Comparison of ENCODE assay signal across 16 mouse cellular contexts in genomic region chr14:52071599-52072137, GRCm38 (mm10). TPM values are rescaled to one million over a fixed set of nuclear protein-coding genes. Genes with fewer than 3 reads are reported as not detected.
DNase-seq lines count a peak whose midpoint lies in the region; ATAC-seq and TF ChIP-seq lines count a peak whose summit lies in the region.
"Had no signal": no experiment of that assay in that cellular context is flagged by ENCODE, and none has a peak within 500 bp of the region (broad histone marks: within the 10 kb centered on the region; RNA-seq: fewer than 3 reads in every experiment).

No protein-coding gene starts in this region.

- no peak overlapping the region for H3K4me2 ChIP-seq in forebrain, embryonic 12.5 days
- H3K4me2 ChIP-seq in forebrain, embryonic 16.5 days (ENCODE audit: low read length): no peak overlapping the region
- no peak overlapping the region for H3K4me2 ChIP-seq in limb, embryonic 12.5 days
- no peak overlapping the region for H3K4me2 ChIP-seq in forebrain, postnatal 0 days (ENCODE audit: low read depth)
- no peak overlapping the region for H3K4me2 ChIP-seq in myocyte (ENCODE audit: low read depth)

- H3K4me3 ChIP-seq in forebrain, embryonic 12.5 days (replicated peaks): no peak overlapping the region
- no peak overlapping the region for H3K4me3 ChIP-seq in forebrain, embryonic 16.5 days (replicated peaks; ENCODE audit: low read length)
- H3K4me3 ChIP-seq in limb, embryonic 12.5 days (replicated peaks): no peak overlapping the region
- no peak overlapping the region for H3K4me3 ChIP-seq in limb, embryonic 10.5 days
- H3K4me3 ChIP-seq in forebrain, postnatal 0 days (ENCODE audit: low read depth, low read length): no peak overlapping the region
- no peak overlapping the region for H3K4me3 ChIP-seq in myocyte

- ATAC-seq in forebrain, embryonic 12.5 days (ENCODE audit: low FRiP score): peak; percentile 27; the same call in 1 of the 2 replicates
- ATAC-seq in forebrain, embryonic 16.5 days: no peak
- peak; percentile 39 for ATAC-seq in limb, embryonic 12.5 days (ENCODE audit: insufficient number of reproducible peaks, insufficient read depth, low FRiP score, low TSS enrichment, low read depth)
- ATAC-seq in forebrain, postnatal 0 days: peak; percentile 20; the same call in 1 of the 2 replicates

- H3K36me3 ChIP-seq in forebrain, embryonic 12.5 days (replicated peaks): peaks cover 61% of the 10 kb centered on the region
- H3K36me3 ChIP-seq in forebrain, embryonic 16.5 days (ENCODE audit: control insufficient read depth, insufficient read depth): peaks cover 27% of the 10 kb centered on the region
- peaks cover 62% of the 10 kb centered on the region for H3K36me3 ChIP-seq in limb, embryonic 12.5 days
- peaks cover 66% of the 10 kb centered on the region for H3K36me3 ChIP-seq in limb, embryonic 10.5 days
- H3K36me3 ChIP-seq in forebrain, postnatal 0 days (ENCODE audit: insufficient read depth): peaks cover 46% of the 10 kb centered on the region
- H3K36me3 ChIP-seq in myocyte (ENCODE audit: control insufficient read depth, insufficient read depth): peaks cover 43% of the 10 kb centered on the region

- TF ChIP-seq POLR2A in myocyte (IDR thresholded peaks at IDR 0.05; ENCODE audit: insufficient read length, low read depth): no peak

- DNase-seq in limb, embryonic 10.5 days (ENCODE audit: low spot score): no peak
- DNase-seq in forebrain, postnatal 0 days: no peak
- DNase-seq in layer of hippocampus, adult 9-11 months: no peak
- no peak for DNase-seq in cerebellum, adult 9-10 months
- DNase-seq: adrenal gland, adult 2 months; B cell, adult 2 months; heart, postnatal 4 days; lung, postnatal 10 days; right cerebral cortex, postnatal 4 days had no signal

- H3K4me1 ChIP-seq in forebrain, embryonic 12.5 days: no peaks in the 10 kb centered on the region
- no peaks in the 10 kb centered on the region for H3K4me1 ChIP-seq in forebrain, embryonic 16.5 days (replicated peaks; ENCODE audit: control insufficient read depth, insufficient read depth, low read length)
- H3K4me1 ChIP-seq in limb, embryonic 12.5 days (replicated peaks): peaks cover 11% of the 10 kb centered on the region; the same call in 1 of the 2 replicates
- H3K4me1 ChIP-seq in limb, embryonic 10.5 days: no peaks in the 10 kb centered on the region
- H3K4me1 ChIP-seq in forebrain, postnatal 0 days (ENCODE audit: insufficient read depth): no peaks in the 10 kb centered on the region

- H3K27me3 ChIP-seq in forebrain, embryonic 12.5 days: no peaks in the 10 kb centered on the region
- no peaks in the 10 kb centered on the region for H3K27me3 ChIP-seq in forebrain, embryonic 16.5 days (replicated peaks; ENCODE audit: control insufficient read depth, insufficient read depth, low read length)
- no peaks in the 10 kb centered on the region for H3K27me3 ChIP-seq in limb, embryonic 12.5 days
- no peaks in the 10 kb centered on the region for H3K27me3 ChIP-seq in limb, embryonic 10.5 days (ENCODE audit: low read depth, poor library complexity, severe bottlenecking)
- H3K27me3 ChIP-seq in forebrain, postnatal 0 days (ENCODE audit: insufficient read depth, low read length): no peaks in the 10 kb centered on the region
- no peaks in the 10 kb centered on the region for H3K27me3 ChIP-seq in myocyte (ENCODE audit: control insufficient read depth, insufficient read depth, insufficient read length)

- H3ac ChIP-seq in myocyte (ENCODE audit: control insufficient read depth, insufficient read length): no peak overlapping the region

- H3K9ac ChIP-seq in forebrain, embryonic 12.5 days: no peak overlapping the region
- no peak overlapping the region for H3K9ac ChIP-seq in forebrain, embryonic 16.5 days (replicated peaks; ENCODE audit: low read depth, low read length)
- H3K9ac ChIP-seq in limb, embryonic 12.5 days (replicated peaks): no peak overlapping the region
- no peak overlapping the region for H3K9ac ChIP-seq in forebrain, postnatal 0 days

- WGBS in forebrain, embryonic 12.5 days: 93% methylated on average over 15 of the region's 15 CpGs
- WGBS in forebrain, embryonic 16.5 days: 95% methylated on average over 15 of the region's 15 CpGs
- WGBS in limb, embryonic 12.5 days: 95% methylated on average over 15 of the region's 15 CpGs
- WGBS in limb, embryonic 10.5 days: 94% methylated on average over 15 of the region's 15 CpGs
- WGBS in forebrain, postnatal 0 days: 95% methylated on average over 15 of the region's 15 CpGs

- no peaks in the 10 kb centered on the region for H3K9me3 ChIP-seq in forebrain, embryonic 12.5 days
- H3K9me3 ChIP-seq in forebrain, embryonic 16.5 days (ENCODE audit: control insufficient read depth, low read length): no peaks in the 10 kb centered on the region
- H3K9me3 ChIP-seq in limb, embryonic 12.5 days: no peaks in the 10 kb centered on the region
- no peaks in the 10 kb centered on the region for H3K9me3 ChIP-seq in limb, embryonic 10.5 days (replicated peaks)
- no peaks in the 10 kb centered on the region for H3K9me3 ChIP-seq in forebrain, postnatal 0 days (ENCODE audit: low read length)

- no peak for TF ChIP-seq CTCF in forebrain, postnatal 0 days (IDR thresholded peaks at IDR 0.05; ENCODE audit: low read depth)

- H3K27ac ChIP-seq in forebrain, embryonic 12.5 days: no peak overlapping the region
- no peak overlapping the region for H3K27ac ChIP-seq in forebrain, embryonic 16.5 days (ENCODE audit: low read length)
- H3K27ac ChIP-seq in limb, embryonic 12.5 days: no peak overlapping the region
- H3K27ac ChIP-seq in limb, embryonic 10.5 days: no peak overlapping the region
- H3K27ac ChIP-seq in forebrain, postnatal 0 days (ENCODE audit: low read depth, low read length): no peak overlapping the region

- H3K79me2 ChIP-seq in myocyte (ENCODE audit: control insufficient read depth, insufficient read depth): no peaks in the 10 kb centered on the region

TF ChIP-seq in myocyte, 11 proteins besides CTCF, POLR2A, EP300 and RAD21:
- TF ChIP-seq POLR2AphosphoS2 (IDR thresholded peaks at IDR 0.05; ENCODE audit: insufficient read length, low read depth) (peak; percentile 62), SRF (IDR thresholded peaks at IDR 0.05; ENCODE audit: control insufficient read depth, insufficient read length, low read depth) (no peak), CEBPB (IDR thresholded peaks at IDR 0.05; ENCODE audit: insufficient read depth, poor library complexity, severe bottlenecking) (no peak), TCF12 (IDR thresholded peaks at IDR 0.05; ENCODE audit: insufficient read depth, poor library complexity, severe bottlenecking) (no peak), MAX (IDR thresholded peaks at IDR 0.05; ENCODE audit: low read depth) (no peak)

RNA-seq across cellular contexts. Expression of gene Olfr221, which starts 29.4 kb away (rescaled TPM):
- not detected in 2 replicates for polyA plus RNA-seq in forebrain, embryonic 12.5 days (2016; fragmentation: Nextera tagmentation; extraction: Ambion mirVana)
- not detected in 2 replicates for polyA plus RNA-seq in forebrain, embryonic 16.5 days (2015; fragmentation: Nextera tagmentation; extraction: Ambion mirVana)
- polyA plus RNA-seq in limb, embryonic 12.5 days (2016; fragmentation: Nextera tagmentation; extraction: Ambion mirVana): not detected in 2 replicates
- not detected in 2 replicates for polyA plus RNA-seq in limb, embryonic 10.5 days (2016; fragmentation: Nextera tagmentation; extraction: Ambion mirVana)
- not detected in 2 replicates for total RNA-seq in forebrain, postnatal 0 days (2014; rRNA removed)
- polyA plus RNA-seq in forebrain, postnatal 0 days (2015; fragmentation: Nextera tagmentation; extraction: Ambion mirVana): not detected in 2 replicates
- not detected for polyA plus RNA-seq in myocyte (2012; fragmentation: generic; extraction: Trizol)
- total RNA-seq: adrenal gland, adult 2 months; common myeloid progenitor, adult 5-6 weeks; gastrocnemius, adult 18-20 months; heart, postnatal 4 days; left cerebral cortex, postnatal 10 days had no signal
- polyA plus RNA-seq: adrenal gland, adult 2 months had no signal

RNA-seq across cellular contexts. Expression of gene Hnrnpc, which starts 32.2 kb away (rescaled TPM):
- 870 and 873 TPM in 2 replicates for polyA plus RNA-seq in forebrain, embryonic 12.5 days (2016; fragmentation: Nextera tagmentation; extraction: Ambion mirVana)
- 655 and 693 TPM in 2 replicates for polyA plus RNA-seq in forebrain, embryonic 16.5 days (2015; fragmentation: Nextera tagmentation; extraction: Ambion mirVana)
- 852 and 869 TPM in 2 replicates for polyA plus RNA-seq in limb, embryonic 12.5 days (2016; fragmentation: Nextera tagmentation; extraction: Ambion mirVana)
- 898 and 916 TPM in 2 replicates for polyA plus RNA-seq in limb, embryonic 10.5 days (2016; fragmentation: Nextera tagmentation; extraction: Ambion mirVana)
- total RNA-seq in forebrain, postnatal 0 days (2014; rRNA removed): 96.3 and 105 TPM in 2 replicates
- 323 and 368 TPM in 2 replicates for polyA plus RNA-seq in forebrain, postnatal 0 days (2015; fragmentation: Nextera tagmentation; extraction: Ambion mirVana)
- 147 TPM for polyA plus RNA-seq in myocyte (2012; fragmentation: generic; extraction: Trizol)

RNA-seq across cellular contexts. Expression of gene Rpgrip1, which starts 38.8 kb away (rescaled TPM):
- polyA plus RNA-seq in forebrain, embryonic 12.5 days (2016; fragmentation: Nextera tagmentation; extraction: Ambion mirVana): 54.7 and 74.0 TPM in 2 replicates
- polyA plus RNA-seq in forebrain, embryonic 16.5 days (2015; fragmentation: Nextera tagmentation; extraction: Ambion mirVana): 48.2 and 54.5 TPM in 2 replicates
- polyA plus RNA-seq in limb, embryonic 12.5 days (2016; fragmentation: Nextera tagmentation; extraction: Ambion mirVana): 72.7 and 84.1 TPM in 2 replicates
- polyA plus RNA-seq in limb, embryonic 10.5 days (2016; fragmentation: Nextera tagmentation; extraction: Ambion mirVana): 116 and 121 TPM in 2 replicates
- 1.6 and 3.2 TPM in 2 replicates for total RNA-seq in forebrain, postnatal 0 days (2014; rRNA removed)
- 50.1 and 50.6 TPM in 2 replicates for polyA plus RNA-seq in forebrain, postnatal 0 days (2015; fragmentation: Nextera tagmentation; extraction: Ambion mirVana)
- 0.47 TPM for polyA plus RNA-seq in myocyte (2012; fragmentation: generic; extraction: Trizol)

RNA-seq across cellular contexts. Expression of gene Zfp219, which starts 51.1 kb away (rescaled TPM):
- polyA plus RNA-seq in forebrain, embryonic 12.5 days (2016; fragmentation: Nextera tagmentation; extraction: Ambion mirVana): 97.1 and 101 TPM in 2 replicates
- polyA plus RNA-seq in forebrain, embryonic 16.5 days (2015; fragmentation: Nextera tagmentation; extraction: Ambion mirVana): 28.6 and 32.2 TPM in 2 replicates
- 51.7 and 60.9 TPM in 2 replicates for polyA plus RNA-seq in limb, embryonic 12.5 days (2016; fragmentation: Nextera tagmentation; extraction: Ambion mirVana)
- polyA plus RNA-seq in limb, embryonic 10.5 days (2016; fragmentation: Nextera tagmentation; extraction: Ambion mirVana): 45.6 and 51.1 TPM in 2 replicates
- total RNA-seq in forebrain, postnatal 0 days (2014; rRNA removed): 37.2 and 51.4 TPM in 2 replicates
- polyA plus RNA-seq in forebrain, postnatal 0 days (2015; fragmentation: Nextera tagmentation; extraction: Ambion mirVana): 16.6 and 19.8 TPM in 2 replicates
- 13.6 TPM for polyA plus RNA-seq in myocyte (2012; fragmentation: generic; extraction: Trizol)

RNA-seq across cellular contexts. Expression of gene Tmem253, which starts 56.2 kb away (rescaled TPM):
- 1.1 TPM in 2 replicates for polyA plus RNA-seq in forebrain, embryonic 12.5 days (2016; fragmentation: Nextera tagmentation; extraction: Ambion mirVana)
- 0.67 and 0.81 TPM in 2 replicates for polyA plus RNA-seq in forebrain, embryonic 16.5 days (2015; fragmentation: Nextera tagmentation; extraction: Ambion mirVana)
- polyA plus RNA-seq in limb, embryonic 12.5 days (2016; fragmentation: Nextera tagmentation; extraction: Ambion mirVana): 1.00 and 1.2 TPM in 2 replicates
- polyA plus RNA-seq in limb, embryonic 10.5 days (2016; fragmentation: Nextera tagmentation; extraction: Ambion mirVana): 0.41 and 0.66 TPM in 2 replicates
- total RNA-seq in forebrain, postnatal 0 days (2014; rRNA removed): 0.38 TPM in 1 of 2 replicates, not detected in the other
- 0.67 TPM in 1 of 2 replicates, not detected in the other for polyA plus RNA-seq in forebrain, postnatal 0 days (2015; fragmentation: Nextera tagmentation; extraction: Ambion mirVana)
- polyA plus RNA-seq in myocyte (2012; fragmentation: generic; extraction: Trizol): 0.34 TPM
- total RNA-seq: common myeloid progenitor, adult 5-6 weeks; left cerebral cortex, postnatal 10 days had no signal

Comparison
In these comparisons a context has a peak if more than half of its experiments do, and no peak if none do; other contexts are left out.
1. RNA of gene Rpgrip1, which starts 38.8 kb away (polyA plus RNA-seq): 116 to 121 TPM in limb, embryonic 10.5 days, 72.7 to 84.1 TPM in limb, embryonic 12.5 days, 54.7 to 74.0 TPM in forebrain, embryonic 12.5 days, 48.2 to 54.5 TPM in forebrain, embryonic 16.5 days and 50.1 to 50.6 TPM in forebrain, postnatal 0 days; 0.47 TPM in myocyte (single experiment); every median in the first group is over 10 times any median in the second.